Mouse (Mus musculus) hindbrain, embryonic 15.5 days (tissue): Measurements from ENCODE around the gene Snx1. TPM values are rescaled to one million over a fixed set of nuclear protein-coding genes. Genes with fewer than 3 reads are reported as not detected.
A peak's percentile ranks its signal among the peaks of the same experiment; 100 is the strongest.

ENCODE experiments used
- ATAC-seq: fragments of 200-750 bp; cut with Nextera tagmentation; 2 replicates; pipeline ENCODE4 v1.8.0; 2017; ENCODE audit warnings: low read depth, moderate number of reproducible peaks, moderate TSS enrichment; ENCODE audit not compliant: low FRiP score
- H3K27ac ChIP-seq: fragments of 300-500 bp; sonication (generic); replicated peaks from 2 replicates; pipeline ENCODE4 v1.5.1; 2015; ENCODE audit warnings: mild to moderate bottlenecking, inconsistent platforms
- H3K27me3 ChIP-seq: fragments of 300-500 bp; sonication (generic); 2 replicates; pipeline ENCODE4 v1.6.1; 2015; ENCODE audit warnings: control low read depth, inconsistent platforms
- H3K36me3 ChIP-seq: fragments of 300-500 bp; sonication (generic); 2 replicates; pipeline ENCODE4 v1.6.1; 2015; ENCODE audit warnings: control low read depth, inconsistent platforms
- H3K4me1 ChIP-seq: fragments of 300-500 bp; sonication (generic); replicated peaks from 2 replicates; pipeline ENCODE4 v1.6.1; 2015; ENCODE audit warnings: control low read depth, inconsistent platforms
- H3K4me2 ChIP-seq: fragments of 300-500 bp; sonication (generic); 2 replicates; pipeline ENCODE4 v1.6.1; 2015; ENCODE audit warnings: moderate library complexity, mild to moderate bottlenecking, inconsistent platforms
- H3K4me3 ChIP-seq: fragments of 300-500 bp; sonication (generic); 2 replicates; pipeline ENCODE4 v1.5.1; 2015; ENCODE audit warnings: mild to moderate bottlenecking, inconsistent platforms
- H3K9ac ChIP-seq: fragments of 300-500 bp; sonication (generic); 2 replicates; pipeline ENCODE4 v1.6.1; 2015; ENCODE audit warnings: inconsistent platforms
- H3K9me3 ChIP-seq: fragments of 300-500 bp; sonication (generic); 2 replicates; pipeline ENCODE4 v1.6.1; 2016; ENCODE audit warnings: control low read depth, inconsistent platforms
- WGBS: fragments of 180-500 bp; shearing (Covaris S2); methylation state at CpG from one replicate; pipeline ENCODE4 v1.1.7; 2015; 5-methylcytosine and 5-hydroxymethylcytosine counted together
- polyA plus RNA-seq: library from polyadenylated mRNA; unstranded; fragments of >200 nt; fragmentation: Nextera tagmentation; extraction: Ambion mirVana; gene quantifications from 2 replicates; pipeline ENCODE4 v1.2.1, GENCODE M21; 2015

The Snx1 gene
- polyA plus RNA-seq: 76.7 and 76.9 TPM in 2 replicates

GRCm38 (mm10) chr9:66126456-66127192, at the start of gene Snx1, which contains the start of gene Ciao2a:
TSS of gene Snx1 (minus strand) at chr9:66126587.
TSS of gene Ciao2a (plus strand) at chr9:66126611.
- ATAC-seq: peak; percentile 81
- peak within 1 kb of the TSS; percentile 83 for H3K4me2 ChIP-seq
- peak within 1 kb of the TSS; percentile 56 for H3K9ac ChIP-seq
- no peaks in the 10 kb centered on the region for H3K27me3 ChIP-seq
- 2% methylated on average over 34 of the region's 34 CpGs for WGBS
- 0 out of 2 replicates have a peak, but pooled peaks cover 3% of the 10 kb centered on the region for H3K36me3 ChIP-seq
- peak within 1 kb of the TSS; percentile 52 for H3K4me3 ChIP-seq
- peaks cover 41% of the 10 kb centered on the region for H3K4me1 ChIP-seq
- no peaks in the 10 kb centered on the region for H3K9me3 ChIP-seq
- peak within 1 kb of the TSS; percentile 75 for H3K27ac ChIP-seq

GRCm38 (mm10) chr9:66174985-66175384, 48.6 kb upstream of the Snx1 start:
- Histone ChIP-seq H3K4me2 (no peak overlapping the region), H3K9ac (no peak overlapping the region), H3K4me1 (no peaks in the 10 kb centered on the region; the same call in 1 of the 2 replicates), H3K27ac (no peak overlapping the region), H3K36me3 (no peaks in the 10 kb centered on the region), H3K4me3 (no peak overlapping the region), H3K27me3 (no peaks in the 10 kb centered on the region), H3K9me3 (no peaks in the 10 kb centered on the region)
- 86% methylated on average over 3 of the region's 3 CpGs for WGBS
- ATAC-seq: no peak

DNA sequence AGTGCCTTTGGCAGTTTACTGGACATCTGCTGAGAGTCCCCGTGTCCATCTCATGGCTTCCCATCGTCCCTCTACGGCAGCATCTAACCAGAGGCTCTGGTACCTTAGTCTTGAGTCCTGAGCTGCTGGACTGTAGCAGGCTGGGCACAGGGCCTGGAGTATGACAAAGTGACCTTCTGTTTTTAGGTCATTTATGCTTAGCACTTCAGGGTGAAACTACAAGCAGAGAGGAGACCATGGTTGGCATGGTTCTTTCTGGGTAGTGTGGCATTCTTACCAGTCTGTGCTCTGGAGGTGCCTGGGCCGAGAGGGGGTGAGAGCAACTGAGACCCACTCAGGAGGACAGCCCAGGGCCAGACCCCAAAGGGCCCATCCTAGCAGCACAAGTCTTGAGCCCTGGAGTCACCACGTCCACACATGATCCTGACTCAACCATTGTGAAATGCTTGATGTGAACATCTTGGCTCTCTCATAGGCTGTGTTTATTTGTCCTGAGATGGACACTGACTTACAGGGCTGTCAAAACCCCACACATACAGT, 47.0 kb upstream of the Snx1 start:
- Histone ChIP-seq H3K9ac (no peak overlapping the region), H3K36me3 (no peaks in the 10 kb centered on the region), H3K27ac (no peak overlapping the region), H3K4me1 (no peaks in the 10 kb centered on the region; the same call in 1 of the 2 replicates), H3K9me3 (no peaks in the 10 kb centered on the region), H3K4me3 (no peak overlapping the region), H3K27me3 (no peaks in the 10 kb centered on the region), H3K4me2 (no peak overlapping the region)
- 100% methylated on average over 5 of the region's 5 CpGs for WGBS
- no peak for ATAC-seq

GRCm38 (mm10) chr9:66171275-66171921, 45.0 kb upstream of the Snx1 start:
- no peaks in the 10 kb centered on the region for H3K27me3 ChIP-seq
- no peak for ATAC-seq
- H3K9ac ChIP-seq: no peak overlapping the region
- WGBS: 47% methylated on average over 12 of the region's 12 CpGs
- no peak overlapping the region for H3K4me2 ChIP-seq
- no peaks in the 10 kb centered on the region for H3K9me3 ChIP-seq
- H3K4me1 ChIP-seq: no peaks in the 10 kb centered on the region; the same call in 1 of the 2 replicates
- H3K36me3 ChIP-seq: no peaks in the 10 kb centered on the region
- H3K4me3 ChIP-seq: no peak overlapping the region
- no peak overlapping the region for H3K27ac ChIP-seq

- no peaks in the 10 kb centered on the region for H3K9me3 ChIP-seq
- no peaks in the 10 kb centered on the region for H3K36me3 ChIP-seq
- H3K4me1 ChIP-seq: no peaks in the 10 kb centered on the region; the same call in 1 of the 2 replicates
- no peak for ATAC-seq
- 13% methylated on average over 5 of the region's 5 CpGs for WGBS
- H3K27ac ChIP-seq: no peak overlapping the region
- H3K9ac ChIP-seq: no peak overlapping the region
- H3K4me2 ChIP-seq: no peak overlapping the region
- H3K4me3 ChIP-seq: no peak overlapping the region
- H3K27me3 ChIP-seq: no peaks in the 10 kb centered on the region
Observed at GRCm38 (mm10) chr9:66170506-66170905, 44.1 kb upstream of the Snx1 start.

GRCm38 (mm10) chr9:66168233-66168632, 41.8 kb upstream of the Snx1 start:
- H3K27me3 ChIP-seq: no peaks in the 10 kb centered on the region
- no peaks in the 10 kb centered on the region for H3K9me3 ChIP-seq
- no peak overlapping the region for H3K4me3 ChIP-seq
- ATAC-seq: no peak
- H3K9ac ChIP-seq: no peak overlapping the region
- H3K36me3 ChIP-seq: no peaks in the 10 kb centered on the region
- WGBS: 20% methylated on average over 1 of the region's 1 CpGs
- H3K4me2 ChIP-seq: no peak overlapping the region
- H3K4me1 ChIP-seq: no peaks in the 10 kb centered on the region; the same call in 1 of the 2 replicates
- no peak overlapping the region for H3K27ac ChIP-seq

DNA sequence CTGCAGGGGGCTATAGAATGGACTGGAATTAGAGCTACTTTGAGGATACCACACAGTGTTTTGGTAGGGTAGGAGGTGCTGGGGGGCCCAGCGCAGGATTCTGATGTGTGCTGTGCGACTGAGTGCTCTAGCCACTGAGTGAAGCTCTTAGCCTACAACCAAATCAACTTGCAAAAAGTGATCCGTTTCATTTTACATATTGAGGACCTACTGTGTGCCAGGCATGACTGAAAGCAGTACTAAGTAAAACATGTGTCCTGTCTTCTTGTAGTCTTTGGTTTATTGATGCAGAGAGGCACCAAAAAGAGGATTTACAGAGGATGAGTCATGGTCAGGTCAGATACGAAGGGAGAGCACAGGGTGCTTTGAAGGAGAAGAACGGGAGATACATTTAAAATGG, 40.8 kb upstream of the Snx1 start:
- WGBS: 86% methylated on average over 5 of the region's 5 CpGs
- no peaks in the 10 kb centered on the region for H3K27me3 ChIP-seq
- H3K4me2 ChIP-seq: no peak overlapping the region
- no peak overlapping the region for H3K4me3 ChIP-seq
- no peaks in the 10 kb centered on the region for H3K36me3 ChIP-seq
- H3K9ac ChIP-seq: no peak overlapping the region
- H3K9me3 ChIP-seq: no peaks in the 10 kb centered on the region
- ATAC-seq: no peak
- no peak overlapping the region for H3K27ac ChIP-seq
- no peaks in the 10 kb centered on the region; the same call in 1 of the 2 replicates for H3K4me1 ChIP-seq

- Histone ChIP-seq H3K9me3 (no peaks in the 10 kb centered on the region), H3K9ac (no peak overlapping the region), H3K27me3 (peaks cover 11% of the 10 kb centered on the region), H3K4me1 (peaks cover 3% of the 10 kb centered on the region), H3K4me2 (no peak overlapping the region), H3K27ac (no peak overlapping the region), H3K36me3 (no peaks in the 10 kb centered on the region), H3K4me3 (no peak overlapping the region)
- ATAC-seq: no peak
- 85% methylated on average over 9 of the region's 9 CpGs for WGBS
Observed at GRCm38 (mm10) chr9:66162995-66163394, 36.6 kb upstream of the Snx1 start.

DNA sequence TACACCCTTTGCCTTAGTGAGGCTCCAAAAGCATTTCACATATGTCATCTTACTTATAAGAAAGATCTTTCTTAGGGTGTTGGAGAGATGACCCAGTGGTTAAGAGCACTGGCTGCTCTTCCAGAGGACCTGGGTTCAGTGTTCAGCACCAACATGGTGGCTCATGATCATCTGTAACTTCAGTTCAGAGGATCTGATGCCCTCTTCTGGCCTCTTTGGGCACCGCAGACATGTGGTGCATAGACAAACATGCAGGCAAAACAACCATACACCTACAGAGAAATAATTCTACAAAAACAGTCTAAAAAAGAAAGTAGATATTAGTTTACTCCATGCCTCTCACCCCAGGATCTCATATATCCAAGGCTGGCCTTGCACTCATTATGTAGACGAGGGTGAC, 33.8 kb upstream of the Snx1 start:
- H3K9ac ChIP-seq: no peak overlapping the region
- ATAC-seq: no peak
- H3K27me3 ChIP-seq: peaks cover 24% of the 10 kb centered on the region
- H3K27ac ChIP-seq: no peak overlapping the region
- no peaks in the 10 kb centered on the region for H3K36me3 ChIP-seq
- no peaks in the 10 kb centered on the region for H3K9me3 ChIP-seq
- H3K4me3 ChIP-seq: no peak overlapping the region
- 96% methylated on average over 2 of the region's 2 CpGs for WGBS
- H3K4me2 ChIP-seq: no peak overlapping the region
- H3K4me1 ChIP-seq: peaks cover 4% of the 10 kb centered on the region

GRCm38 (mm10) chr9:66158885-66159430, 32.6 kb upstream of the Snx1 start:
- WGBS: 90% methylated on average over 6 of the region's 6 CpGs
- H3K4me3 ChIP-seq: no peak overlapping the region
- no peak overlapping the region for H3K27ac ChIP-seq
- no peak overlapping the region for H3K4me2 ChIP-seq
- no peak overlapping the region for H3K9ac ChIP-seq
- no peaks in the 10 kb centered on the region for H3K9me3 ChIP-seq
- H3K36me3 ChIP-seq: no peaks in the 10 kb centered on the region
- H3K4me1 ChIP-seq: peaks cover 4% of the 10 kb centered on the region
- peaks cover 24% of the 10 kb centered on the region for H3K27me3 ChIP-seq
- no peak for ATAC-seq

DNA sequence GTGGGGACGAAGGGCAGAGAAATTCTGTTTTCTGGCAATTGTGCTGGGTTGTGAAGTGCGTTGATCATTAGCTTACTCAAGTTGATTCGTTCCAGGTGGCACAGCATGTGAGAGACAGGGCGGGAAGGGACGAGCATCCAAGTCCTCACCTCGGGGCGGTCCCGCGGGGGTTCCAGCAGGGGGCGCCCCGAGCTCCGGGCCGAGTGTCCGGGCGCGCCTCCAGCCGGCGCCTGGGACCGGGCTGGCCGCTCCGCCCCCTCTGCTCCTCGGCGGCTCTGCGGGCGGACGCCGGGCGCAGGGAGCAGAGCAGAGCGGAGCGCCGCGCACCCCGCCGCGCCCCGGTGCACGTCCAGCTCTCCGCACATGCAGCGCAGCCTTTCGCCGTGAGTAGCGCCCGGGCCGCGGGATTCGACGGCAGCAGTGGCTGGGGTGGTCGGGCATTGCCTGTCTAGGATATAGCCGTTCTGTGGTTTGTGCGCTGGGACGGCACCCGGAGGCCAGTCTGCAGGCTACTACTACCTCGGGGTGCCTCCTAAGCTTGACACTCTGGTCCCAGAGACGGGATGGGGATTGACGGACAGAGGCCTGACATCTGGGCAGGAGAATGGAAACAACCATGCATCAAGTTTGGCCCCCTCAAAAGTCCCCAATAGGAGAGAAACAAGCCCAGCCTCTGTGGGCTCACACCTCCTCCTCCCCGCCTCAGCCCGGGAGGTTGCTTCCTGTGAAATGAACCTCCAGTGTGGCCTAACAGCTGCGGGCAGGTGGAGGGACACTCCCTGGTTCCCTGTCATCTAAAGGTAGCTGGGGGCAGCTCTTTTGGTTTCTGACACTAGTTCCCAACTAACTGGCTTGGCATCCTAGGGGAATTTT, 31.8 kb upstream of the Snx1 start, which contains the start of gene Dapk2:
Gene Dapk2, plus strand, starts transcription at position 266 of the 873 bp plus-strand sequence.
- peak within 1 kb of the TSS; percentile 36 for H3K4me3 ChIP-seq
- H3K4me1 ChIP-seq: peaks cover 4% of the 10 kb centered on the region
- H3K4me2 ChIP-seq: peak within 1 kb of the TSS; percentile 58
- no peaks in the 10 kb centered on the region for H3K36me3 ChIP-seq
- H3K27me3 ChIP-seq: peaks cover 24% of the 10 kb centered on the region
- no peaks in the 10 kb centered on the region for H3K9me3 ChIP-seq
- 0 out of 2 replicates have a peak within 1 kb of the TSS, but pooled peaks have one; percentile 21 for H3K9ac ChIP-seq
- 2% methylated on average over 58 of the region's 58 CpGs for WGBS
- no peak within 1 kb of the TSS for H3K27ac ChIP-seq
- peak; percentile 78; the same call in 1 of the 2 replicates for ATAC-seq
